Mouse (Mus musculus) limb, embryonic 15.5 days (tissue): Measurements from ENCODE around the gene Uaca. TPM values are rescaled to one million over a fixed set of nuclear protein-coding genes. Genes with fewer than 3 reads are reported as not detected.

Source experiments
- ATAC-seq: fragments of 200-750 bp; cut with Nextera tagmentation; 2 replicates; pipeline ENCODE4 v1.8.0; 2017; ENCODE audit warnings: low read depth, moderate TSS enrichment; ENCODE audit not compliant: insufficient number of reproducible peaks, low FRiP score, low TSS enrichment
- H3K27ac ChIP-seq: fragments of 300-500 bp; sonication (generic); 2 replicates; pipeline ENCODE4 v1.5.1; 2015; ENCODE audit warnings: moderate library complexity, mild to moderate bottlenecking, inconsistent platforms
- H3K27me3 ChIP-seq: fragments of 300-500 bp; sonication (generic); 2 replicates; pipeline ENCODE4 v1.6.1; 2015; ENCODE audit warnings: inconsistent platforms
- H3K36me3 ChIP-seq: fragments of 300-500 bp; sonication (generic); 2 replicates; pipeline ENCODE4 v1.6.1; 2015; ENCODE audit warnings: inconsistent platforms
- H3K4me1 ChIP-seq: fragments of 300-500 bp; sonication (generic); 2 replicates; pipeline ENCODE4 v1.6.1; 2015; ENCODE audit warnings: inconsistent platforms
- H3K4me2 ChIP-seq: fragments of 300-500 bp; sonication (generic); 2 replicates; pipeline ENCODE4 v1.6.1; 2015; ENCODE audit warnings: mild to moderate bottlenecking, inconsistent platforms
- H3K4me3 ChIP-seq: fragments of 300-500 bp; sonication (generic); 2 replicates; pipeline ENCODE4 v1.5.1; 2015; ENCODE audit warnings: mild to moderate bottlenecking, inconsistent platforms
- H3K9ac ChIP-seq: fragments of 300-500 bp; sonication (generic); 2 replicates; pipeline ENCODE4 v1.6.1; 2015; ENCODE audit warnings: inconsistent platforms
- H3K9me3 ChIP-seq: fragments of 300-500 bp; sonication (generic); 2 replicates; pipeline ENCODE4 v1.6.1; 2016; ENCODE audit warnings: inconsistent platforms
- WGBS: fragments of 180-500 bp; shearing (Covaris S2); methylation state at CpG from one replicate; pipeline ENCODE4 v1.1.7; 2015; 5-methylcytosine and 5-hydroxymethylcytosine counted together
- polyA plus RNA-seq: library from polyadenylated mRNA; unstranded; fragments of >200 nt; fragmentation: Nextera tagmentation; extraction: Ambion mirVana; gene quantifications from 2 replicates; pipeline ENCODE4 v1.2.1, GENCODE M21; 2015

The Uaca gene
- polyA plus RNA-seq, 1 experiment from 2014 or later, result 33.8 TPM

GRCm38 (mm10) chr9:60895486-60896110, 101.3 kb downstream of the Uaca start:
- Histone ChIP-seq H3K36me3 (no peaks in the 10 kb centered on the region), H3K9me3 (no peaks in the 10 kb centered on the region), H3K27me3 (peaks cover 13% of the 10 kb centered on the region), H3K4me2 (no peak overlapping the region), H3K27ac (no peak overlapping the region), H3K4me1 (peaks cover 17% of the 10 kb centered on the region), H3K9ac (no peak overlapping the region), H3K4me3 (no peak overlapping the region)
- WGBS, result 47% methylated on average over 8 of the region's 8 CpGs
- ATAC-seq, result no peak

GRCm38 (mm10) chr9:60898291-60899020, 104.1 kb downstream of the Uaca start:
- Histone ChIP-seq H3K4me3 (no peak overlapping the region), H3K4me1 (peaks cover 17% of the 10 kb centered on the region), H3K9ac (no peak overlapping the region), H3K27me3 (peaks cover 13% of the 10 kb centered on the region), H3K36me3 (no peaks in the 10 kb centered on the region), H3K9me3 (no peaks in the 10 kb centered on the region), H3K27ac (no peak overlapping the region), H3K4me2 (no peak overlapping the region)
- WGBS, result 80% methylated on average over 5 of the region's 5 CpGs
- ATAC-seq, result no peak; the same call in 1 of the 2 replicates

DNA sequence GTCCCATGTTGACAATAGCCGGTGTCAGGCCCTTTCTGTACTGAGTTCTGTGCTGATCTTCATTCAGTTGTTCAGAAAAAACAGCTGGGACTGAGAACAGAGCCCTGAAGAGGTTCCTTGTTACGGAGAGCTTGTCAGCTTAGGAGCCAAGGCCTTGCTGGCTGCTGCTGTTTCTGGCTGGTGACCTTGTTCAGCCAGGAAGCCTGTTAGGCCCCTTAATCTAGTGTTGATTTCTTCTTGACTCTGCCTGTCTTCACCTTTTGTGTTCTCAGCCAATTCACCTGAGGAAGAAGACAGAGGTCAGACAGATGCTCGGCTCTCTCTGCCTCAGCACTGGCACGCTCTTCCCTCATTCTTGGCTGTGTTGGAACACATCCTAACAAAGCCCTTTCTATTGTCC, 104.9 kb downstream of the Uaca start:
- no peak overlapping the region for H3K27ac ChIP-seq
- H3K4me1 ChIP-seq, result peaks cover 17% of the 10 kb centered on the region
- H3K27me3 ChIP-seq, result peaks cover 10% of the 10 kb centered on the region
- no peaks in the 10 kb centered on the region for H3K36me3 ChIP-seq
- 58% methylated on average over 4 of the region's 4 CpGs for WGBS
- no peak for ATAC-seq
- no peak overlapping the region for H3K4me2 ChIP-seq
- H3K9ac ChIP-seq, result no peak overlapping the region
- H3K4me3 ChIP-seq, result no peak overlapping the region
- H3K9me3 ChIP-seq, result no peaks in the 10 kb centered on the region

DNA sequence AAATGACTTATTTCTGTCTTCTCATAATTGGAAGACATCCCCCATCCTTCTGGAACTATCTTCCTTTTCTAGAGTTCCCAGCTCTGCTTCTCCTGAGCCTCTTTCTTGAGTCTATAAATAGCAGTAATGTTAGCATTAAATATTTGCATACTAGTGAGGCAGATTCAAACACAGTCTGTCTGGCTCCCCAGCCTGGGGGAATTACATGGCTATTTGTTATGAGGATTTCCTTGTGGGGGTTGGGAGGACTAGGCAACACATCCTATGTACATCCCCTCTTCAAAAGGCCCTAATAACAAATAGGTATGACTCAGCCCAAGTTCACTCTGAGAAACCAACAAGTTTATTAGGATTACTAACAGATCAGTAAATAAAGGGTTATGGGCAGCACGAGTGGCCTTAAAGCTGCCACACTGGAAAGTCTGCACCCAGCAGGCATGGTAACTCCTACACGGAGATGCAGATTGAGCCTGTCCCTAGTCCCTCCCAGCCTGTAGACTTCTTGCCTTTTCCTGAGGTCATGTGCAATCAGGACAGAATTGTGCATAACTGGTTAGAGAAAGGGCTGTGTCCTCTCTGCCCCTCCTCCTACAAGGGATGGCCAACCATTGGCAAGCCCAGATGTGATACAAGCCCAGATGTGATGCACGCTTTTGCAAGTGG, 105.6 kb downstream of the Uaca start:
- Histone ChIP-seq H3K4me3 (no peak overlapping the region), H3K9ac (no peak overlapping the region), H3K4me1 (peaks cover 17% of the 10 kb centered on the region), H3K4me2 (no peak overlapping the region), H3K36me3 (no peaks in the 10 kb centered on the region), H3K27ac (no peak overlapping the region), H3K9me3 (no peaks in the 10 kb centered on the region), H3K27me3 (peaks cover 4% of the 10 kb centered on the region)
- no peak for ATAC-seq
- 51% methylated on average over 3 of the region's 3 CpGs for WGBS

DNA sequence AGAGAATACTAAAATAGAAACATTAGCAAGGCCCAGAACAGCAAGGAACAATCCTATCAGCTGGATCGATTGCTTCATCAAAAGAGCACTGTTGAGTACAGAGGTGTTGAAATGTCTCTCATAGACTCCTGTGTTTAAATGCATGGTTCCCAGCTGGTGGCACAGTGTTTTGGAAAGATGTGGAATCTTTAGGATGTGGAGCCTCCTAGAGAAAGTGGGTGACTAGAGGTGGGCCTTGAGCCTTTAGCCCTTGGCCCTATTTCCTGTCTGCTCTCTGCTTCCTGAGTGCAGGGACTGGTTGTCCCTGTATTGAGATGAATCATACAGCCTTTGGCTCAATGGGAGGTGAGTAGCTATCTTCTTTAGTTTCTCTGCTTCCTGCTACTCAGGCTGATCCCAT, 117.9 kb downstream of the Uaca start:
- Histone ChIP-seq H3K9me3 (no peaks in the 10 kb centered on the region), H3K27ac (no peak overlapping the region), H3K4me3 (no peak overlapping the region), H3K36me3 (no peaks in the 10 kb centered on the region), H3K9ac (no peak overlapping the region), H3K4me2 (no peak overlapping the region), H3K4me1 (no peaks in the 10 kb centered on the region), H3K27me3 (no peaks in the 10 kb centered on the region)
- WGBS, result 77% methylated on average over 1 of the region's 1 CpGs
- no peak for ATAC-seq

DNA sequence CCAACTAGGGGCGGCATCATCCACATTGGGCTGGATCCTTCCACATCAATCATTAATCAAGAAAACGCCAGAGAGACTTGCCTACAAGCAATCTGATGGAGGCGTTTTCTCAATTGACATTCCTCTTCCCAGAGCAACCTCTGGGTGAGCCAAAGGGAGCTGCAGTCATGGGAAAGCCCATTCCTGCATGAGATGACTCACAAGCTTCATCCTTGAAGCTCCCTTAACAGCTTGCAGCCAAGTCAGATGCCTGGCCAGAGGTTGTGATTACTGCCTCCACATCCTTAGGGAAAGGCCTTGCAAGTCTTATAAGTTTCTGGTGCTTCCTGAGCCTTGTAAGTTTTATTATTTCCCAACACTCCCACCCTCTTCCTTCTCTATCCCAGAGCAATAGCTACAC, 119.3 kb downstream of the Uaca start:
- Histone ChIP-seq H3K36me3 (no peaks in the 10 kb centered on the region), H3K27ac (no peak overlapping the region), H3K27me3 (no peaks in the 10 kb centered on the region), H3K4me2 (no peak overlapping the region), H3K9me3 (no peaks in the 10 kb centered on the region), H3K4me1 (no peaks in the 10 kb centered on the region), H3K4me3 (no peak overlapping the region), H3K9ac (no peak overlapping the region)
- no peak for ATAC-seq
- 81% methylated on average over 3 of the region's 3 CpGs for WGBS

DNA sequence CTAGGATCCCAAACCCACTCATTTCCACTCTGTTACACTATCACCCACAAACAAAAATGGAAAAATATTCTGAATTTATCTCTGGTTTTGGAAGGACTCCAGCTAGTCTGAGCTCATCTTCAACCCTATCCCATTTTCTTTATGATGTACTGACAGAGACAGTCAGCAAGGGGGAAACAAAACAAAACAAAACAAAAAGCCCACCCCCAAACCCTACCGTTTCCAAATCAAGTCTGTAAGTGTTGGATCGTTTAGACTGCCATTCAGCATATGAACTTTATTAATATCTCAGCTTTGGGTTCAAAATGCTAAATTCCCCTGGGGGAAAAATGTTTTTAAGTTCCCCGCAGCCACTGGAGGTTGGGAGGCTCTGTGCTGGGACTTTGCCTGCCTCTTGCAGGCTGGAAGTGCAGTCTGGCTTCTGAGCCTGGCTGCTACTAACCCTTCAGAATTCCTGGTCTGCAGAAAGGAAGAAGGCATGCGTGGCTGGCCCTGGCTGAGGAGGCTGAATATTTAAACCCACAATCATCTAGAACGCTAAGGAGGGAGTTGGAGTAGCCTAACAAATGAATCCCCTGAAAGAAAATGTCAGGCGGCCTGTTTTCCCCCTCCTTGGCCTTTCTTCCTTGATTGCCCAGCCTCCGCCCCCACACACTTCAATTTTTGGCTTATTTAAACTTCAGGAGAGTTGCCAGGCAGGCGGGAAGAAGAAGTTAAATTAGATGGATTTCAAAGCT, 125.8 kb downstream of the Uaca start:
- Histone ChIP-seq H3K4me3 (no peak overlapping the region), H3K36me3 (no peaks in the 10 kb centered on the region), H3K27me3 (no peaks in the 10 kb centered on the region), H3K9me3 (no peaks in the 10 kb centered on the region), H3K4me1 (peaks cover 18% of the 10 kb centered on the region), H3K4me2 (no peak overlapping the region), H3K9ac (no peak overlapping the region), H3K27ac (0 out of 2 replicates have a peak overlapping the region, but pooled peaks have one; percentile 23)
- WGBS, result 27% methylated on average over 8 of the region's 8 CpGs
- no peak for ATAC-seq

DNA sequence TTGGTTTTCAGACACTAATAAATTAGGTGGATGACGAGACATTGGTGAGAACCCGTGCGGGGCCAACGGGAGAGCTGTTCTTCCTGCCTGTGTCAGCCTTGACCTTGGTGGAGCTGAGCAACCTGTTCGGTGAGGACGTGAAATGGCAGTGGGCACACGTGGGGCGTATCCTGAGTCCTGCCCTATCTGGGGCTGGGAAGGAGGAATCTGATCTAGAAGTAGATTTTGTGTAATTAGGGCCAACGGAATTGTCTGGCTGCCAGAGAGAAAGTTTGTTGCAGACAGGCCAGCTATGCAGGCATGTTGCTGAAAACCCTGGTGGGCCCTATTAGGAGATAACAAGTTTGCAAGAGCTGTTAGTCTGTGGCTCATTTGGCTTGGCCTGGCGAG, 126.3 kb downstream of the Uaca start:
- ATAC-seq, result no peak
- Histone ChIP-seq H3K27ac (peak overlapping the region; percentile 6; the same call in 1 of the 2 replicates), H3K4me2 (no peak overlapping the region), H3K36me3 (no peaks in the 10 kb centered on the region), H3K4me1 (peaks cover 23% of the 10 kb centered on the region), H3K27me3 (no peaks in the 10 kb centered on the region), H3K9me3 (no peaks in the 10 kb centered on the region), H3K4me3 (no peak overlapping the region), H3K9ac (no peak overlapping the region)
- 32% methylated on average over 10 of the region's 10 CpGs for WGBS

DNA sequence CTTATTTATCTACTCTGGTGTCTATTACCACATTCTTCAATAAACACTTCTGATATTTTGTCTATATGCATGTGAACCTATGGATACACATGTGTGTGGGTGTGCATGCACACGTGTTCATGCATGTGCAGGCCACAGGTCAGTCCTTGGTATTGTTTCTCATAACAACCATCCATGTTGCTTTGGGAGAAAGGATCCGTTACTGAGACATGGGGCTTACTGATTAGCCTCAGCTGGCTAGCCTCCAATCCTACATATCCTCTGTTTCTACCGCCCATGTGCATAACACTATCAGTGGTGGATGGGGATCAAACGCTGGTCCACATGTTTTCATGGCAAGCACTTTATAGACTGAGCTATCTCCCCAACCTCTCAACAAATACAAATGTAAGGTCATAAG, 126.9 kb downstream of the Uaca start:
- H3K4me1 ChIP-seq, result peaks cover 29% of the 10 kb centered on the region
- no peaks in the 10 kb centered on the region for H3K9me3 ChIP-seq
- no peaks in the 10 kb centered on the region for H3K27me3 ChIP-seq
- no peak overlapping the region for H3K4me3 ChIP-seq
- no peak overlapping the region for H3K4me2 ChIP-seq
- H3K9ac ChIP-seq, result no peak overlapping the region
- 78% methylated on average over 4 of the region's 4 CpGs for WGBS
- no peak for ATAC-seq
- H3K36me3 ChIP-seq, result no peaks in the 10 kb centered on the region
- no peak overlapping the region for H3K27ac ChIP-seq

- 78% methylated on average over 5 of the region's 5 CpGs for WGBS
- peaks cover 34% of the 10 kb centered on the region for H3K4me1 ChIP-seq
- no peak overlapping the region for H3K4me2 ChIP-seq
- no peaks in the 10 kb centered on the region for H3K9me3 ChIP-seq
- H3K27me3 ChIP-seq, result no peaks in the 10 kb centered on the region
- no peak for ATAC-seq
- no peak overlapping the region for H3K9ac ChIP-seq
- no peak overlapping the region for H3K4me3 ChIP-seq
- no peaks in the 10 kb centered on the region for H3K36me3 ChIP-seq
- no peak overlapping the region for H3K27ac ChIP-seq
Measured at GRCm38 (mm10) chr9:60921831-60922230, 127.5 kb downstream of the Uaca start.

GRCm38 (mm10) chr9:60926301-60926700, 132.0 kb downstream of the Uaca start:
- Histone ChIP-seq H3K36me3 (no peaks in the 10 kb centered on the region), H3K4me3 (no peak overlapping the region), H3K27me3 (no peaks in the 10 kb centered on the region), H3K27ac (peak overlapping the region; percentile 72), H3K4me2 (no peak overlapping the region), H3K4me1 (peaks cover 27% of the 10 kb centered on the region), H3K9ac (no peak overlapping the region), H3K9me3 (no peaks in the 10 kb centered on the region)
- WGBS, result 16% methylated on average over 9 of the region's 9 CpGs
- ATAC-seq, result peak; percentile 76
